ENCODE assay signal across 8 mouse cellular contexts in genomic region chr2:164142021-164142420, GRCm38 (mm10). TPM values are rescaled to one million over a fixed set of nuclear protein-coding genes. Genes with fewer than 3 reads are reported as not detected.
DNase-seq lines count a peak whose midpoint lies in the region; ATAC-seq and TF ChIP-seq lines count a peak whose summit lies in the region.

No protein-coding gene starts in this region.

- no peaks in the 10 kb centered on the region for H3K27me3 ChIP-seq in lung, embryonic 14.5 days (ENCODE audit: insufficient read depth, low read length)
- H3K27me3 ChIP-seq in hindbrain, postnatal 0 days (ENCODE audit: insufficient read depth, low read length) = no peaks in the 10 kb centered on the region

- no peak overlapping the region for H3K4me2 ChIP-seq in lung, embryonic 14.5 days
- no peak overlapping the region for H3K4me2 ChIP-seq in hindbrain, postnatal 0 days (ENCODE audit: low read depth, low read length)

- WGBS in lung, embryonic 14.5 days = 57% methylated on average over 10 of the region's 10 CpGs
- 36% methylated on average over 10 of the region's 10 CpGs for WGBS in hindbrain, postnatal 0 days

- peak; percentile 39 for DNase-seq in lung, embryonic 14.5 days
- DNase-seq in lung, postnatal 10 days = no peak
- peak; percentile 91 for DNase-seq in fibroblast of lung, adult 2 months (ENCODE audit: low read depth)
- peak; percentile 44 for DNase-seq in hindbrain, postnatal 0 days (ENCODE audit: low spot score)
- peak; percentile 42 for DNase-seq in right cerebral cortex, postnatal 14 days
- no peak for DNase-seq in retina, postnatal 1 day
- no peak for DNase-seq in thymus, postnatal 36 days

- H3K9ac ChIP-seq in lung, embryonic 14.5 days = no peak overlapping the region
- no peak overlapping the region for H3K9ac ChIP-seq in hindbrain, postnatal 0 days (replicated peaks; ENCODE audit: low read length)

- H3K27ac ChIP-seq in lung, embryonic 14.5 days (ENCODE audit: low read depth) = peak overlapping the region; percentile 40; the same call in 1 of the 2 replicates
- peak overlapping the region; percentile 16; the same call in 1 of the 2 replicates for H3K27ac ChIP-seq in hindbrain, postnatal 0 days

- H3K36me3 ChIP-seq in lung, embryonic 14.5 days (ENCODE audit: insufficient read depth) = 0 out of 2 replicates have a peak, but pooled peaks cover 1% of the 10 kb centered on the region
- H3K36me3 ChIP-seq in hindbrain, postnatal 0 days (ENCODE audit: insufficient read depth, low read length) = no peaks in the 10 kb centered on the region

- ATAC-seq in lung, embryonic 14.5 days (ENCODE audit: insufficient read depth) = no peak
- ATAC-seq in hindbrain, postnatal 0 days = no peak
- no peak for ATAC-seq in activated CD4-positive, CD25-positive, alpha-beta regulatory T cell, adult 4 months

- H3K9me3 ChIP-seq in lung, embryonic 14.5 days (ENCODE audit: low read depth, low read length) = no peaks in the 10 kb centered on the region
- no peaks in the 10 kb centered on the region for H3K9me3 ChIP-seq in hindbrain, postnatal 0 days (ENCODE audit: low read length)

- no peak for TF ChIP-seq CTCF in lung, embryonic 14.5 days (IDR thresholded peaks at IDR 0.05; ENCODE audit: low read depth)
- no peak for TF ChIP-seq CTCF in hindbrain, postnatal 0 days (IDR thresholded peaks at IDR 0.05; ENCODE audit: low read depth)

- no peaks in the 10 kb centered on the region for H3K4me1 ChIP-seq in lung, embryonic 14.5 days (ENCODE audit: insufficient read depth)
- H3K4me1 ChIP-seq in hindbrain, postnatal 0 days (ENCODE audit: insufficient read depth, low read length) = 0 out of 2 replicates have a peak, but pooled peaks cover 6% of the 10 kb centered on the region

- no peak overlapping the region for H3K4me3 ChIP-seq in lung, embryonic 14.5 days (ENCODE audit: low read depth, low read length)
- no peak overlapping the region for H3K4me3 ChIP-seq in hindbrain, postnatal 0 days (ENCODE audit: low read length)

RNA-seq across cellular contexts. Expression of gene Kcns1, which starts 28.9 kb away (rescaled TPM):
- not detected in 2 replicates for polyA plus RNA-seq in lung, embryonic 14.5 days (2014; fragmentation: Nextera tagmentation; extraction: Ambion mirVana)
- total RNA-seq in hindbrain, postnatal 0 days (2014; rRNA removed) = 12.7 and 15.8 TPM in 2 replicates
- 3.0 and 3.3 TPM in 2 replicates for polyA plus RNA-seq in hindbrain, postnatal 0 days (2015; fragmentation: Nextera tagmentation; extraction: Ambion mirVana)
- under 1 TPM in 1 of 2 experiments, not detected in 1; 0.12 TPM for polyA plus RNA-seq in activated CD4-positive, CD25-positive, alpha-beta regulatory T cell, adult 4 months (2017; shearing (Covaris generic))

RNA-seq across cellular contexts. Expression of gene Wfdc5, which starts 40.5 kb away (rescaled TPM):
- polyA plus RNA-seq in lung, embryonic 14.5 days (2014; fragmentation: Nextera tagmentation; extraction: Ambion mirVana) = not detected in 2 replicates
- not detected in 2 replicates for total RNA-seq in hindbrain, postnatal 0 days (2014; rRNA removed)
- polyA plus RNA-seq in hindbrain, postnatal 0 days (2015; fragmentation: Nextera tagmentation; extraction: Ambion mirVana) = not detected in 2 replicates
- not detected for polyA plus RNA-seq in activated CD4-positive, CD25-positive, alpha-beta regulatory T cell, adult 4 months (2017; shearing (Covaris generic))

RNA-seq across cellular contexts. Expression of gene Wfdc12, which starts 48.4 kb away (rescaled TPM):
- not detected in 2 replicates for polyA plus RNA-seq in lung, embryonic 14.5 days (2014; fragmentation: Nextera tagmentation; extraction: Ambion mirVana)
- total RNA-seq in hindbrain, postnatal 0 days (2014; rRNA removed) = not detected in 2 replicates
- not detected in 2 replicates for polyA plus RNA-seq in hindbrain, postnatal 0 days (2015; fragmentation: Nextera tagmentation; extraction: Ambion mirVana)
- polyA plus RNA-seq in activated CD4-positive, CD25-positive, alpha-beta regulatory T cell, adult 4 months (2017; shearing (Covaris generic)) = not detected

RNA-seq across cellular contexts. Expression of gene Wfdc15a, which starts 57.9 kb away (rescaled TPM):
- polyA plus RNA-seq in lung, embryonic 14.5 days (2014; fragmentation: Nextera tagmentation; extraction: Ambion mirVana) = not detected in 2 replicates
- total RNA-seq in hindbrain, postnatal 0 days (2014; rRNA removed) = not detected in 2 replicates
- polyA plus RNA-seq in hindbrain, postnatal 0 days (2015; fragmentation: Nextera tagmentation; extraction: Ambion mirVana) = not detected in 2 replicates
- polyA plus RNA-seq in activated CD4-positive, CD25-positive, alpha-beta regulatory T cell, adult 4 months (2017; shearing (Covaris generic)) = not detected

Comparison
In these comparisons a context has a peak if more than half of its experiments do, and no peak if none do; other contexts are left out.
1. DNase-seq: peak in lung, embryonic 14.5 days (single experiment), fibroblast of lung, adult 2 months (single experiment), hindbrain, postnatal 0 days (single experiment) and right cerebral cortex, postnatal 14 days (single experiment); none in lung, postnatal 10 days (single experiment), retina, postnatal 1 day (single experiment) and thymus, postnatal 36 days (0 of 2).